15 mouse cellular contexts compared by ENCODE assay signal in the genomic region with DNA sequence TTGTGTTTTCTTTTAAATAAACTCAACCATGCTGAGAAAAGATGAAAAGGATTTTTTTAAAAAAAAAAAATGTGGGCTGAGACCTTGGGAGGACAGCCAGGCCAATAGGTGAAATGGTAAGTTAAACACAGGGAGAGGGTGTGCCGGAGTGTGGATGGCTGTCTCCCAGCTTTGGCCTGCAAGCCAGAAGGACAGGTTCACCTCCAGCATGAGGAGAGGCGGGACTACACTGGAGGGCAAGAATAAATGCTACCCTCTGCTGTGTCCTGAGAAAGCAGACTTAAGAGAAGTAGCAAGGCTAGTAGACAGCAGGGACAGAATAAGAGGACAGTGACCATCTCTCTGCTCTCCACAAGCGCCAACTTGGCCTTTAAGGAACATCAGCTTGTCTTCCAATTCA.
DNase-seq lines count a peak whose midpoint lies in the region; ATAC-seq and TF ChIP-seq lines count a peak whose summit lies in the region.
"Had no signal": no experiment of that assay in that cellular context is flagged by ENCODE, and none has a peak within 500 bp of the region (broad histone marks: within the 10 kb centered on the region; RNA-seq: fewer than 3 reads in every experiment).

No protein-coding gene starts in this region.

- H3K27ac ChIP-seq in liver, adult 2 months (replicated peaks; ENCODE audit: insufficient read depth, low read depth, low read length), result peak overlapping the region; percentile 67
- H3K27ac ChIP-seq in liver, embryonic 12.5 days, result no peak overlapping the region
- peak overlapping the region; percentile 87 for H3K27ac ChIP-seq in intestine, embryonic 16.5 days (ENCODE audit: low read length)
- H3K27ac ChIP-seq in small intestine, adult 2 months (ENCODE audit: insufficient read depth, low read depth, low read length), result peak overlapping the region; percentile 83; the same call in 1 of the 2 replicates
- no peak overlapping the region for H3K27ac ChIP-seq in forebrain, embryonic 16.5 days (ENCODE audit: low read length)
- H3K27ac ChIP-seq: midbrain, embryonic 15.5 days had no signal

- no peaks in the 10 kb centered on the region for H3K27me3 ChIP-seq in liver, adult 2 months (ENCODE audit: control insufficient read depth, insufficient read depth, low read length)
- no peaks in the 10 kb centered on the region for H3K27me3 ChIP-seq in liver, embryonic 12.5 days (replicated peaks)
- H3K27me3 ChIP-seq in intestine, embryonic 16.5 days (replicated peaks; ENCODE audit: control insufficient read depth, insufficient read depth, low read length), result no peaks in the 10 kb centered on the region
- no peaks in the 10 kb centered on the region for H3K27me3 ChIP-seq in small intestine, adult 2 months (ENCODE audit: control insufficient read depth, insufficient read depth, low read length)
- no peaks in the 10 kb centered on the region for H3K27me3 ChIP-seq in forebrain, embryonic 16.5 days (replicated peaks; ENCODE audit: control insufficient read depth, insufficient read depth, low read length)
- H3K27me3 ChIP-seq: midbrain, embryonic 15.5 days had no signal

- peaks cover 19% of the 10 kb centered on the region for H3K4me1 ChIP-seq in liver, adult 2 months (ENCODE audit: control insufficient read depth, insufficient read depth, low read length)
- H3K4me1 ChIP-seq in liver, embryonic 12.5 days, result peaks cover 6% of the 10 kb centered on the region
- 0 out of 2 replicates have a peak, but pooled peaks cover 4% of the 10 kb centered on the region for H3K4me1 ChIP-seq in intestine, embryonic 16.5 days (ENCODE audit: control insufficient read depth, insufficient read depth, low read length)
- H3K4me1 ChIP-seq in small intestine, adult 2 months (ENCODE audit: control insufficient read depth, insufficient read depth, insufficient read length, low read length), result peaks cover 9% of the 10 kb centered on the region
- H3K4me1 ChIP-seq in forebrain, embryonic 16.5 days (replicated peaks; ENCODE audit: control insufficient read depth, insufficient read depth, low read length), result no peaks in the 10 kb centered on the region
- H3K4me1 ChIP-seq: midbrain, embryonic 15.5 days had no signal

- DNase-seq in adrenal gland, adult 2 months, result peak; percentile 45
- no peak for DNase-seq in adrenal gland, postnatal 25 days
- peak; percentile 91 for DNase-seq in liver, adult 2 months (ENCODE audit: extremely low read depth, low read depth, low spot score)
- no peak for DNase-seq in embryo, embryonic 9.5 days (ENCODE audit: extremely low spot score)
- DNase-seq: adrenal gland, postnatal 36 days; cerebellum, adult 9-10 months; heart, postnatal 36 days; kidney, postnatal 10 days; right cerebral cortex, adult 18-20 months had no signal

- no peak overlapping the region for H3K4me3 ChIP-seq in liver, adult 2 months (ENCODE audit: insufficient read depth, low read depth, low read length)
- H3K4me3 ChIP-seq in liver, embryonic 12.5 days, result no peak overlapping the region
- H3K4me3 ChIP-seq in intestine, embryonic 16.5 days (ENCODE audit: low read length), result no peak overlapping the region
- no peak overlapping the region for H3K4me3 ChIP-seq in small intestine, adult 2 months (ENCODE audit: low read depth, low read length)
- H3K4me3 ChIP-seq in forebrain, embryonic 16.5 days (replicated peaks; ENCODE audit: low read length), result no peak overlapping the region
- H3K4me3 ChIP-seq: midbrain, embryonic 15.5 days had no signal

- no peak overlapping the region for H3K9ac ChIP-seq in liver, adult 2 months (ENCODE audit: low read depth, low read length)
- H3K9ac ChIP-seq in liver, embryonic 12.5 days, result no peak overlapping the region
- H3K9ac ChIP-seq in intestine, embryonic 16.5 days (ENCODE audit: low read depth, low read length), result no peak overlapping the region
- H3K9ac ChIP-seq in forebrain, embryonic 16.5 days (replicated peaks; ENCODE audit: low read depth, low read length), result no peak overlapping the region
- H3K9ac ChIP-seq: midbrain, embryonic 15.5 days had no signal

- ATAC-seq in liver, embryonic 12.5 days, result no peak
- peak; percentile 46; the same call in 1 of the 2 replicates for ATAC-seq in intestine, embryonic 16.5 days
- no peak for ATAC-seq in forebrain, embryonic 16.5 days
- ATAC-seq: forebrain, embryonic 14.5 days; midbrain, embryonic 15.5 days had no signal

- no peak overlapping the region for H3K4me2 ChIP-seq in liver, embryonic 12.5 days
- H3K4me2 ChIP-seq in intestine, embryonic 16.5 days (ENCODE audit: low read depth, low read length), result no peak overlapping the region
- H3K4me2 ChIP-seq in forebrain, embryonic 16.5 days (ENCODE audit: low read length), result no peak overlapping the region
- H3K4me2 ChIP-seq: midbrain, embryonic 15.5 days had no signal

- no peaks in the 10 kb centered on the region for H3K79me2 ChIP-seq in liver, adult 2 months (ENCODE audit: control insufficient read depth, insufficient read depth, low read length)

- no peak for TF ChIP-seq POLR2A in liver, adult 2 months (IDR thresholded peaks at IDR 0.05; ENCODE audit: extremely low read depth, insufficient read depth, low read length)
- TF ChIP-seq POLR2A in small intestine, adult 2 months (IDR thresholded peaks at IDR 0.05; ENCODE audit: low read depth, low read length), result no peak

- H3K36me3 ChIP-seq in liver, adult 2 months (ENCODE audit: control insufficient read depth, insufficient read depth, low read length), result peaks cover 21% of the 10 kb centered on the region
- H3K36me3 ChIP-seq in liver, embryonic 12.5 days, result peaks cover 32% of the 10 kb centered on the region
- peaks cover 14% of the 10 kb centered on the region; the same call in 1 of the 2 replicates for H3K36me3 ChIP-seq in intestine, embryonic 16.5 days (ENCODE audit: control insufficient read depth, insufficient read depth, low read length)
- H3K36me3 ChIP-seq in small intestine, adult 2 months (ENCODE audit: control insufficient read depth, insufficient read depth, low read length), result peaks cover 31% of the 10 kb centered on the region
- H3K36me3 ChIP-seq in forebrain, embryonic 16.5 days (ENCODE audit: control insufficient read depth, insufficient read depth), result no peaks in the 10 kb centered on the region
- H3K36me3 ChIP-seq: midbrain, embryonic 15.5 days had no signal

- TF ChIP-seq CTCF in liver, adult 2 months (IDR thresholded peaks at IDR 0.05; ENCODE audit: low read depth, low read length), result no peak
- no peak for TF ChIP-seq CTCF in small intestine, adult 2 months (IDR thresholded peaks at IDR 0.05; ENCODE audit: extremely low read depth, insufficient read length, insufficient replicate concordance, low read depth, low read length)

- H3K9me3 ChIP-seq in liver, embryonic 12.5 days (replicated peaks), result no peaks in the 10 kb centered on the region
- no peaks in the 10 kb centered on the region for H3K9me3 ChIP-seq in intestine, embryonic 16.5 days (ENCODE audit: control insufficient read depth, low read length)
- no peaks in the 10 kb centered on the region for H3K9me3 ChIP-seq in forebrain, embryonic 16.5 days (ENCODE audit: control insufficient read depth, low read length)
- H3K9me3 ChIP-seq: midbrain, embryonic 15.5 days had no signal

- WGBS in liver, adult 2 months, result 53% methylated on average over 3 of the region's 3 CpGs
- 68% methylated on average over 3 of the region's 3 CpGs for WGBS in liver, embryonic 12.5 days (ENCODE audit: insufficient replicate concordance)
- WGBS in intestine, embryonic 16.5 days, result 75% methylated on average over 3 of the region's 3 CpGs
- 46% methylated on average over 3 of the region's 3 CpGs for WGBS in small intestine, adult 2 months
- 86% methylated on average over 3 of the region's 3 CpGs for WGBS in forebrain, embryonic 16.5 days

Comparison
In these comparisons a context has a peak if more than half of its experiments do, and no peak if none do; other contexts are left out.
1. DNase-seq: peak in adrenal gland, adult 2 months (single experiment) and liver, adult 2 months (single experiment); none in adrenal gland, postnatal 25 days (single experiment) and embryo, embryonic 9.5 days (single experiment).
2. H3K27ac ChIP-seq: peak in liver, adult 2 months (single experiment), intestine, embryonic 16.5 days (single experiment) and small intestine, adult 2 months (single experiment); none in liver, embryonic 12.5 days (single experiment) and forebrain, embryonic 16.5 days (single experiment).